Mouse (Mus musculus) heart, embryonic 14.5 days (tissue): ENCODE data around the gene Btbd19. TPM values are rescaled to one million over a fixed set of nuclear protein-coding genes. Genes with fewer than 3 reads are reported as not detected.

Source experiments
- ATAC-seq: fragments of 200-750 bp; cut with Nextera tagmentation; 2 replicates; pipeline ENCODE4 v1.8.0; 2017; ENCODE audit warnings: low read depth, moderate TSS enrichment; ENCODE audit not compliant: insufficient number of reproducible peaks, insufficient read depth, low FRiP score
- H3K27ac ChIP-seq, 2 experiments: fragments of 200-500 bp in 1 of 2; fragments of 300-500 bp in 1 of 2; sonication (generic) in 1 of 2; replicated peaks in 1 of 2; 2 replicates each; pipeline ENCODE4 v1.5.1; 2012 to 2014; ENCODE audit warnings: low read depth in 2 of 2, low read length in 2 of 2, control low read depth in 1 of 2, mild to moderate bottlenecking in 1 of 2, mixed read lengths in 1 of 2; ENCODE audit not compliant: control insufficient read depth in 1 of 2, insufficient read depth in 1 of 2
- H3K27me3 ChIP-seq: fragments of 300-500 bp; sonication (generic); 2 replicates; pipeline ENCODE4 v1.6.1; 2014; ENCODE audit warnings: mild to moderate bottlenecking, low read length, control low read depth; ENCODE audit not compliant: control insufficient read depth, insufficient read depth
- H3K36me3 ChIP-seq: fragments of 300-500 bp; sonication (generic); 2 replicates; pipeline ENCODE4 v1.6.1; 2014; ENCODE audit warnings: mild to moderate bottlenecking, control low read depth, low read length, mixed read lengths; ENCODE audit not compliant: control insufficient read depth, insufficient read depth
- H3K4me1 ChIP-seq, 2 experiments: fragments of 200-500 bp in 1 of 2; fragments of 300-500 bp in 1 of 2; sonication (generic) in 1 of 2; 2 replicates each; pipeline ENCODE4 v1.6.1; 2012 to 2014; ENCODE audit warnings: low read length in 2 of 2, control low read depth in 1 of 2, mixed read lengths in 1 of 2; ENCODE audit not compliant: control insufficient read depth in 2 of 2, insufficient read depth in 2 of 2
- H3K4me2 ChIP-seq: fragments of 300-500 bp; sonication (generic); 2 replicates; pipeline ENCODE4 v1.6.1; 2014; ENCODE audit warnings: mild to moderate bottlenecking, low read length
- H3K4me3 ChIP-seq, 2 experiments: fragments of 200-500 bp in 1 of 2; fragments of 300-500 bp in 1 of 2; sonication (generic) in 1 of 2; 2 replicates each; pipeline ENCODE4 v1.5.1; 2012 to 2014; ENCODE audit warnings: low read length in 2 of 2, mild to moderate bottlenecking in 2 of 2, control low read depth in 1 of 2, low read depth in 1 of 2, moderate library complexity in 1 of 2; ENCODE audit not compliant: control insufficient read depth in 1 of 2, insufficient read depth in 1 of 2
- H3K9ac ChIP-seq: fragments of 300-500 bp; sonication (generic); 2 replicates; pipeline ENCODE4 v1.6.1; 2014; ENCODE audit warnings: mild to moderate bottlenecking, low read length
- H3K9me3 ChIP-seq: fragments of 300-500 bp; sonication (generic); 2 replicates; pipeline ENCODE4 v1.6.1; 2016; ENCODE audit warnings: low read length, control low read depth; ENCODE audit not compliant: control insufficient read depth
- WGBS: fragments of 180-500 bp; shearing (Covaris S2); extraction: QIAGEN DNeasy Blood & Tissue Kit; methylation state at CpG from one replicate; pipeline ENCODE4 v1.1.7; 2014; 5-methylcytosine and 5-hydroxymethylcytosine counted together
- polyA plus RNA-seq: library from polyadenylated mRNA; unstranded; fragments of >200 nt; fragmentation: Nextera tagmentation; extraction: Ambion mirVana; gene quantifications from 2 replicates; pipeline ENCODE4 v1.2.1, GENCODE M21; 2014

The Btbd19 gene
- polyA plus RNA-seq, 1 experiment from 2014 or later: 2.5 TPM

DNA sequence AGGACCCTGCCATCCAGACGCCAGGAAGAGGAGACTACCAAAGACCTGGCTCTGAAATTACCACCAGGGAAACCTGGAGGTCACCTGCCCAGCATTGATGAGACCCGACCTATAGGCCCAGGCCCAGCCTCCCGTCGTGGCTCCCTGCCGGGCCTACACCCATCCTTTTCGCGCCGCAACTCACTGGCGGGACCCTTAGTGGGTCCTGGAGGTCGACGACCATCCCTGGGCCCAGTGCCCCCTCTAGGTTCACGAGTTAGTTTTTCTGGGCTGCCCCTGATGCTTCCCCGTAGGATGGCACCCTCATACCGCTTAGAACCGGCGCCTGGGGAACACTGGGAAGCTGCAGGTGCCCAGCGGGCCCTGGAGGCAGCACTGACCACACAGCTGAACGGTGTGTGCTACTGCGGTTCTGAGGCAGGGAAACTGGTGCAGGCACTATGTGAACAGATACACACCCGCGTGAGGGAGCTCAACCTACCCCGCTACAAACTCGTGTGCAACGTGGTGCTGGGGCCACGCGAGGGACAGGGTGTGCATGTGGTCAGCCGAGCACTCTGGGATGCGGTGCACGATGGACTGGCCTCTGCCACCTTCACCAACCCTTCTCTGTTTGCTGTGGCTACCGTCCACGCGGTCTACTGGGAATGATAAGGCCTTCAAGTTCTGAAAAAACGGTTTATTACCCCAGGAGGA, 2.6 kb upstream of the Btbd19 start:
- Histone ChIP-seq H3K4me1 (peaks cover 14 to 19% of the 10 kb centered on the region in 2 experiments), H3K4me2 (no peak overlapping the region), H3K36me3 (peaks cover 10% of the 10 kb centered on the region; the same call in 1 of the 2 replicates), H3K27me3 (peaks cover 9% of the 10 kb centered on the region), H3K9ac (no peak overlapping the region), H3K4me3 (no peak overlapping the region), H3K27ac (no peak overlapping the region), H3K9me3 (no peaks in the 10 kb centered on the region)
- no peak for ATAC-seq
- WGBS: 84% methylated on average over 33 of the region's 33 CpGs

DNA sequence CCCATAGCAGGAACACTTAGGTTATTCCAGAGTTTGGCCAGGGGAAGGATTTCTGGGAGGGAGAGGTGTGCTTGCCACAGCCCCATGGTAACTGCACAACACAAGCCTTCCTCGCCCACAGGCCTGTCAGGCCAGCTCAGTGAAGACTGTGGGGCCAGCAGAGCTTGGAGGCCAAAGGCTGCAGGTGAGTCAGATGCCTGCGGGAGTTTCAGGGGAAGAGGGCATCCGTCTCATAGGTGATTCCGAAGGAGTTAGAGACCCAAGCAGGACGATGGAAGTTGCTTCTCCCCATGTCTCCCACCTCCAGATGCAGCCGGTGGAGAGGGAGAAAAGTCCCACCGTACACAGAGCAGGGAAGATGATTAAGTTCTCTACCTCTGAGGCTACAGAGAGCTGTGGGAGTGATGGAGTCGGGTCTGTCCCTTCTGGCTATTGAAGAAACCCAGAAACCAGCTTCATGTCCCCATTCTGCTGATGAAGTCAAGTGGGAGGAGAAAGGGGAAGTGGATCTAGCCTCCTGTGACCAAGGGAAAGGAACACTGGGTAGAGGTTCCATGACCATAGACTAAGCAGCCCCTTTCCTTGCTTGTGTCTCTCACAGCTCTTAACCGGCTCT, 1.3 kb upstream of the Btbd19 start, which contains the start of gene Tctex1d4:
Tctex1d4 (plus strand) TSS at position 120 of the 616 bp plus-strand sequence.
- Histone ChIP-seq H3K4me3 (no peak within 1 kb of the TSS), H3K27ac (peak within 1 kb of the TSS; percentile 88 to 89), H3K4me1 (peaks cover 14 to 19% of the 10 kb centered on the region in 2 experiments), H3K9ac (peak within 1 kb of the TSS; percentile 47; the same call in 1 of the 2 replicates), H3K27me3 (no peaks in the 10 kb centered on the region; the same call in 1 of the 2 replicates), H3K36me3 (peaks cover 10% of the 10 kb centered on the region; the same call in 1 of the 2 replicates), H3K9me3 (no peaks in the 10 kb centered on the region), H3K4me2 (no peak within 1 kb of the TSS)
- ATAC-seq: no peak
- 69% methylated on average over 9 of the region's 9 CpGs for WGBS

DNA sequence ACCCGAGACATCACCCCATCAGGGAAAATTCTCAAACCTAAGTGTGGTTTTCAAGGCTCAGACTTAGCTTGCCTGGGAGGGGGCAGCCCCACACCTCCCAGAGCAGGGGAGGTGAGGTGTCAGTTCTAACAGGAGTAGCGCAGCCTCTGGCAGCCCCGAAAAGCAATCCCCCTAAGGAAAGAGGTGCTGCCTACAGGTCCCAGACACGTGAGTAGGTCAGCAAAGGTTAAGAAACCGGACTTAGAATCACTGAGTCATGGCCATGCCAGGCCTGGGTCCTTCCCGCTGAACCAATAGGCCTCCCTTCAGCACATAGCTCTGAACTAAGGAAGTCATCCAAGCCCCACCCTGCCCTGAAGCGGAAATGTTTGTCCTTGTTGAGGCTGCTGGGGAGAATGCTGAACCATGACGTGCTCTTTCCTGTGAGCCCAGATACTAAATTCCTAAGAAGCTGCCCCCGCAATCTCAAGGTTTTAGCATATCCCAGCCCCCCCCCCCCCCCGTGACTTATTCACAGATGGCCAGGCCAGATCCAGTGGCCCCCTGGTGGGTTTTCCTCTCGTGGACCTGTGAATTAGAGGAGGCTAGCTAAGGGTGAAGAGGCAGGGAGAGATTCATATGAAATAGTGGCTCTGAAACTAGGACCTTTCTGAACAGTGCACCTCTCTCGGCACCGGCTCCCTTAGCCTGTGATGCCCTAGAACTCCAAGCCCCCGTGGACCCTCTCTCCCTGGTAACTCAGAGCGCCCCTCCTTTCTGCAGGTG, 567 bp upstream of the Btbd19 start:
- no peaks in the 10 kb centered on the region for H3K27me3 ChIP-seq
- H3K9me3 ChIP-seq: no peaks in the 10 kb centered on the region
- no peak overlapping the region; the same call in 1 of the 2 replicates for H3K9ac ChIP-seq
- H3K36me3 ChIP-seq: peaks cover 10% of the 10 kb centered on the region; the same call in 1 of the 2 replicates
- peaks cover 14 to 19% of the 10 kb centered on the region in 2 experiments for H3K4me1 ChIP-seq
- WGBS: 37% methylated on average over 15 of the region's 15 CpGs
- peak; percentile 79 for ATAC-seq
- no peak overlapping the region for H3K4me2 ChIP-seq
- peak overlapping the region; percentile 88 to 89 for H3K27ac ChIP-seq
- H3K4me3 ChIP-seq: no peak overlapping the region

DNA sequence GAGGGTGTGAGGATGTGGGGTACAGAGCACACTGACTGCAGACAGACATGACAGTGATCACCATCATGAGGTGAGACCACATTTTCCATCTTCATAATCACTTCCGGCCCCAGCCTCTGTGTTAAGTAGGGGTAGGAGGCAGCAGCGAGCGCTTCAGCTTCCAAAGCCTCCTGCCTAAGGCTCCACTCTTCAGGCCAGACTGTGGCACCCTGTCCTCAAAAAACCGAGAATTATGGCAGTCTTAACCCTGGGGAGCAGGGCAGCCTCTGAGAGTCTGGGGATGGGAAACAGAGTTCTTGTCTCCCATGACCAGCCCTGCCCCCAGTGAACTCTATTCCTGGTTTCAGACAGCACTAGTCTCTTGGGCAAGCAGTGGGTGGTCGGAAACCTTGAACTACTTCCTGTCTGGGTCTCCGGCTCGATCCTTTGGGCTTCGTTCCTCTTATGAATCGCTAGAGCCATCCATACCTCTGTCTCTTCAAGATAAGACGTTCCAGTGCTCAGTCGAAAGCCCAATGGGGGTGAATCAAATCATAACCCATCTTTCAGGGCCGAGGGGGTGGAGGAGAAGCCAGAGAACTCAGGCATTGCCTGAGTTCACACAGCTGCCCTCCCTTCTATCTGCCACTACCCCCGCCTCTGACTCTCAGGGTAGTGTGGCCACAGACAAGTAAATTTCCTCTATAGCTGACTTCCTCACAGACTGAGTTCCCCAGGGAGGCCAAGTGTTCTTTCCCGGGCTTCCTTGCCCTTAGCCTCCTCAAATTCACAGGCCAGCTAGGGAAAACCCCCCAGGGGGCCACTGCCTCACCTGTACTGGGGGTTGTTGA, 792 bp downstream of the Btbd19 start:
- H3K4me1 ChIP-seq: peaks cover 18 to 21% of the 10 kb centered on the region in 2 experiments
- H3K4me2 ChIP-seq: peak overlapping the region; percentile 16; the same call in 1 of the 2 replicates
- ATAC-seq: no peak
- H3K9ac ChIP-seq: peak overlapping the region; percentile 47; the same call in 1 of the 2 replicates
- H3K27ac ChIP-seq: peak overlapping the region; percentile 88 to 89
- 50% methylated on average over 14 of the region's 14 CpGs for WGBS
- H3K9me3 ChIP-seq: no peaks in the 10 kb centered on the region
- no peaks in the 10 kb centered on the region for H3K27me3 ChIP-seq
- H3K36me3 ChIP-seq: peaks cover 10% of the 10 kb centered on the region; the same call in 1 of the 2 replicates
- no peak overlapping the region for H3K4me3 ChIP-seq

DNA sequence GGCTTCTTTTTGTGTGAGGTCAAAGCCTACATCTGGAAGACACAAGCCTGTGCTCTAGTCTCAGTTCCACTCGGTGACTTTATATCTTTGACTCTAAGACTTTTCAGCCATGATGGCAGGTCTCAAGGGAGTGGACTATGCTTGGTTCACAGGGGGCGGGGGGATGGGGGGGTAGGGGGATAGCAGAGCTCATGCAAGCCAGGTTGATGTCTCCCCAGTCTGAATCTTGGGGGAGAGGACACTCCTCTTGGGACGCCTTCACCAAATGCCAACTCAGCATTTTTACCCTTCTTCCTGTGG, 1.4 kb downstream of the Btbd19 start:
- Histone ChIP-seq H3K9ac (no peak overlapping the region), H3K36me3 (peaks cover 10% of the 10 kb centered on the region; the same call in 1 of the 2 replicates), H3K27me3 (no peaks in the 10 kb centered on the region), H3K4me1 (peaks cover 19 to 21% of the 10 kb centered on the region in 2 experiments), H3K9me3 (no peaks in the 10 kb centered on the region), H3K27ac (peak overlapping the region in 1 of 2 experiments; percentile 89; a peak in 1 of 4 replicates), H3K4me2 (no peak overlapping the region), H3K4me3 (no peak overlapping the region)
- no peak for ATAC-seq
- 65% methylated on average over 3 of the region's 3 CpGs for WGBS

DNA sequence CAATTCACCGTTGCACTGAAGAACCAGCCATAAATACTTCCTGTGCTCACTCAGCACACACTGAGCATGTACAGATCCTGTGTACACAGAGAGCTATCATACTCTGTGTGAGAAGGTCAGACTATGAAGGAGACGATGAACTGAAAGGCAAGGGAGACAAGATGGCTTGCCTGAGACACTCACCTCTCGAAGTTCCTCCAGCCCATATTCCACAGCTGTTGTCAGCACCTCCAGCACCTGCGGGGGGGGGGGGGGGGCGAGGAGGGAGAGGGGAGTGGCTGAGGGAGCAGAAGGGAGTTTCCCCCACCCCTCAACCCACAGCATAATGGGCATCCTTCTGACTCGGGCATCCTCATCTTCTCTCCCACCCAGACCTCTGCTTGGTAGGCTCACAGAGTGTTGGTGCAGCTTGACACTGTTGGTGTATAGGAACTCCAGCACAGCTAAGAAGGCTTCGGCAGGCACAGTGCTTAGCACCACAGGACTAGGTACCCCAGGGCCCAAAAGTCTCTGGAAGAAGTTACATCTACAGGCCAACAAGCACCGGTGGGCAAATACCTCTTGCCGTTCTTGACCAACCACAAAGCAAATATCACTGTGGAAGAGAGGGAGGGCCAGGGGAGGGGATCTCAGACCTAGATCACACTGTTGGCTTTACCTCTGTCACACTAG, 1.8 kb downstream of the Btbd19 start:
- H3K27me3 ChIP-seq: no peaks in the 10 kb centered on the region
- H3K36me3 ChIP-seq: peaks cover 6% of the 10 kb centered on the region; the same call in 1 of the 2 replicates
- ATAC-seq: no peak
- H3K9me3 ChIP-seq: no peaks in the 10 kb centered on the region
- H3K4me2 ChIP-seq: no peak overlapping the region
- H3K27ac ChIP-seq: no peak overlapping the region
- peaks cover 19 to 21% of the 10 kb centered on the region in 2 experiments for H3K4me1 ChIP-seq
- H3K4me3 ChIP-seq: no peak overlapping the region
- no peak overlapping the region for H3K9ac ChIP-seq
- 71% methylated on average over 7 of the region's 9 CpGs for WGBS
